Mouse (Mus musculus): ENCODE measurements around the gene Luzp1. TPM values are rescaled to one million over a fixed set of nuclear protein-coding genes. Genes with fewer than 3 reads are reported as not detected.

The Luzp1 gene
- total and polyA plus RNA-seq, 3 experiments, result 4.4 to 37.1 (median 29.3) TPM

DNA sequence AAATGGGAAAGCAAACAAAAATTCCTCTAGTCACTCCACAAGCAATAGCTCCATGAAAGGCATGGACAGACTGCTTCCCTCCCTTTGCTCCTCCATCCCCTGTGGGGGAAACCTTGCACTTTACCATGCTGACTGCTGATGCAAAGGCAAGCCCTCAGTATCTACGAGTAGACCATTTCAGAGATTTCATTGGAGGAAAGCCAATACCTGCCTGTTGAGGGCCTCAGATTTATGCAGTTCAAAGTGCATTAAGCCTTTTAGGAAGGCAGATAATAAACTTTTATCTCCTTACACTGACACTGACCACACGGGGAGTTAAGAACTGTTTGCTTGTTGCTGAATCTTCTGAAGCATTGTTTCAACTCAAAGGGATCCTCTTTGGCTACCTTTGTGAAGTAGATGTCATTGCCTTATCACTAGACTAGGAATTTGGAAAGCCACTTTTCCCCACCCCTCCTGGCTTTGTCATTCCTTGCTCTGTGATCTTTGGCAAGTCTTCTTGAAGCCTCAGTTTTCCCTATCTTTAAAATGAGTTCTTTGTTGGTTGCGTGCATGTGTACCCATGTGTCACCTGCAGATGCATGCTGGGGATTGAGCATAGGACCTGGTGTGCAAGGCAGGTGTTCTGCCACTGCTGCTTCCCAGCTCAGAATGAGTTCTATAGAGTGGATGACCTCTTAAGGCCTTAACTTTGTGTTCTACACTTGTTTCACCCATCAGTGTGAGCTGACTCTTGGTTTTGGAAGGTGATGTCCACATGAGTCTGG is 76.9 kb downstream of the Luzp1 start:
- DNase-seq, result no peak

DNA sequence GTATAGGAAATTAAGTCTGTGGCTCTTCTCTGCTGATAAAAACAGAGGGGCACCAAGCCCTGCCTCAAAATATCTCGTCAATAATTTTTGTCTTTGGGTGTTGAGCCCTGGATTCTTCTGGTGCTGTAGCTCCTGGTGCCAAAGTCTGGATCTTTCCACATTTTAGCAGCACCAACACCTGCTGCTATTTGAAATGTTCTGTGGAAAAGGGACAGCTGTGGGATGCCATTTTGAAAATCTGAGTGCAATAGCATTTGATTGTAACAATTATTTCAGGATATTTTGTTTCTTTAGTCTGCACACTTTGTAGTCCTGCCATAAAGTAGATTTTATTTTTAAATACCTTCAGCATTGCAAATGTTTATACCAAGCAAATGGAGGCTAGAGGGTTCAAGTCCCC is 78.2 kb downstream of the Luzp1 start:
- DNase-seq, result no peak

DNA sequence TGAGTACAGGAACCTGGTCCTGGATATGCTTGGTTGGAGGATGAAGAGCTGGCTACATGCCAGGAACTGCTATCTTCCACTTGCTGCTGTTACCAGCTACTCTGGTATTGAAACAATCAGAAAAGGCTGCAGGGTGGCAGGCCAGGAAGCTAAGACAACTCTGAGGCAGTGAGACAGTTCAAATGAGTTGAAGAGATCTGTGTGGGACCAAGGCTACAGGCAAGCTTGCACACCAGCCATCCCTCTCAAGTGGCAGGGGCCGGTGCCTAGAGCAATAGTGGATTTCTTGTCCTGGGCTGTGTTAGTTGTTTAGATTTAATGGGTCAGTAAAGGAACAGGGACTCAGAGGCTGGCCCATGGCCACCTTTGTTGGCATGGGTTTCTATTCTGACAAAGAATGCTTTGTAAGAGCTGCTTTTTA is 78.8 kb downstream of the Luzp1 start:
- no peak for DNase-seq

DNA sequence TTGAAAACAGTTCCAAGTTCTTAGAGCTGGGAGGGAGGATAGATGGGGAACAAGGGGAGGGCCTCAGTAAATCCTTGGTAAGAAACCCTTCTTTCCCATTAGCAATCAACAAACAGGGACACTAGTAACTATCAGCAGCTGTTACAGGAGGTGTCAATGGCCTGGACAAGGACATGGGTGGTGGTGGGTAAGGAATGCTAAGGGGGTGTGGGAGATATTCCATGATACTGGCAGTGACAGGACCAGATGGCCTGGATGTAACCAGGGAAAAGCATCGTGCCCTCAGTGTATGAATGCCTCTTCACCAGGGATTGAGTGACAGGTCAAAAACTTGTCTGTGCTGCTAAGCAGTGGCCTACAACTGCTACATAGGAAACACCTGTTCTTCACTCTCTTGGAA is 83.5 kb downstream of the Luzp1 start:
- no peak for DNase-seq

DNA sequence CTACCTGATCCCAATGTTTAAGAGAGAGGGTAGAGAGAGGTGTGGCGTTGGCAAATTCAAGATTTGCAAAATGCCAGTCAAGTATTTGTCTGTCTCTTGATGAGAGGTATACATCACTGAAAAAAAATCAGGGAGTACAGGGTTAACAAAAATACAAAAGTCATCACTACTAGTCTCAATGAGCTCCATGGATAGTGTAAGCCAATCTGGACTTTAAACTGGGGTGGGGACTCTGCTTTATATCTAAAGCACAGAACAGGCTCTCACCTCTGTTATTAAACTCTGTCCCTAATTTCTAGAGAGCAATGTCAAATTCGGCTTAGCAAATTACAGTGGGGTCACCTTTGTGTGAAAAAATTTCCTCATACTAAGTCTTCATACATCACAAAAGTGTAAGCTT is 88.1 kb downstream of the Luzp1 start:
- no peak for DNase-seq

DNA sequence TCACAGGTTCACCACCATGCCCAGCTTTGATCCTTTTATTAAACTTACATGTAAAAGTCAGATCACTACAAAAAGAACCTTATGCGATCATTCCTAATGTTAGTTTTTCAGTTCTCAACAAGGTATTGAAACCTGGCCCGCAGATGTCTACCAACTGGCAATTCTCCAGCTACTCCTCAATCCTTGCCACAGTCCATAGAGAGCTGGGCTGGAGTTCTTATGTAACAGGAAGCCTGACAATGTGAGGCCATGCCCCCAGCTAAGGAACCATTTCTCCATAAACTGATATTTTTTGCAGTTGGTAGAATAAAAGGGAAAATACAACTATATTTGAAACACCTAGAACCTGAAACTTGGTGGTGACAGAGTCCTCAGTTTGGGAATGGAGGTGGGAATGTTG is 90.1 kb downstream of the Luzp1 start:
- no peak for DNase-seq

DNA sequence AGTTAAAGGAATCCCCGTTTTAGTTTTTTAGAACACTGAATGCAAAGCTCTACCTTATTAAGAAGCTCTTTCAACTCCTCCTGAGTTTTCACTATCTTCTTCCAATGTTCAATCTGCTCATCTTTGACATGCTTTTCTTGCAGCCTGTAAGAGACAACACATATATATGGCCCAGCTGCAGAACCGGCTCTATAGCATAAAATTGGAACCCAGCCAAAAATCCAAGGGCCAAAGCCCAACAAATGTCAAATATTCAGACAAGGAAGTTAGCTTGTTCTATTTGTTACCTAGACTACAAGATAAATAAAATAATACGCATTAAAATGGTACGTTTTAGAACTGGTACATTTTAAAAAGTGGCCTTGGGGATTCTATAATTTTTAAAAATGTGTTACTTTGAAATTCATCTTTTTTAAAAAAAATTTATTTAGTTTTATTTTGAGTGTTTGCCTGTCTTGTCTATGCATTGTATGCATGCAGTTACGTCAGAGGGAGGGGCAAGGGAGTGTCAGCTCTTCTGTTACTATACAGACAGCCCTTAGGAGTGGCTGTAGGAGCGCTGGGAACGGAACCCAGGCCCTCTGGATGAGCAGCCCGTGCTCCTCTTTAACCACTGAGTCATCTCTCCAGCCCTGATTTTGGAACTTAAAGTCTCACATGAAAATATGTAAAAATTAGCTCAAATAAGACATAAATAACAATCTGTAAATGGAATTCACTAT is 90.9 kb downstream of the Luzp1 start:
- no peak for DNase-seq

DNA sequence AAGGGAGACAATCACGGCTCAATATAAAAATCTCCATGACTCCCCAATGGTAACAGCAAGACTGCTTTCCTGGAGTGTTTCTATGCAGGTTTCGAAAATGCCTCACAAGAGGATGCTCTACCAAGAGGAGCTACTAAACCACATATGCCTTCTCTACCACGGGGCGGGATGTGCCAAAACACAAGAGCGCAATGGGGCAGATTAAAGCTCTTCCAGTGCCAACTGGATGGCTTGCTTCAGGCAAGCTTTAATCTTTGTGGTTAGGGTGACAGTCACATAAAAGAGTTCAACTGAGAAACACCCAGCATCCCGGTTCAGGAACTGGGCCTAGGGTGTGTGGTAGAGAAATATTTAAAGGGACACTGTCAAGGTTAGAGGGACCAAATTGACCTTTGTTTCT is 93.2 kb downstream of the Luzp1 start:
- DNase-seq, result no peak

DNA sequence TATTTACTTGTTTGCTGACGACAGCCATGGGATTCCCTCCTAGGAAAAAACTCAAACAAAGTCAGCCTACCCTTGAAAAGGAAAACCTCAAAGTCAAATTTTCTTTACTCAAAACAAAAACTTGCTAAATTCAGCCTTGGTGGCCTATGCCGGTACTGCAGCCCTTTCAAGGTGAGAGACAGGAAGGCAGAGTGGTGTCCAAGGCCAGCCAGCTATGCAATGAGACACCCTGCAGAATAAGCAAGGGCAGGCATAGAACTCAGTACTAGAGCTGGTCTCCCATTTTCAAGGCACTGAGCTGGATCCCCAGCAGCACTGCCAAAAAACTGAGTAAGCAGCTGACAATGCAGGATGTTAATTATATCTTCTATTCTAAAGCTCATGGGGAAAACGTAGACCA is 99.1 kb downstream of the Luzp1 start:
- peak; percentile 84 for DNase-seq

DNA sequence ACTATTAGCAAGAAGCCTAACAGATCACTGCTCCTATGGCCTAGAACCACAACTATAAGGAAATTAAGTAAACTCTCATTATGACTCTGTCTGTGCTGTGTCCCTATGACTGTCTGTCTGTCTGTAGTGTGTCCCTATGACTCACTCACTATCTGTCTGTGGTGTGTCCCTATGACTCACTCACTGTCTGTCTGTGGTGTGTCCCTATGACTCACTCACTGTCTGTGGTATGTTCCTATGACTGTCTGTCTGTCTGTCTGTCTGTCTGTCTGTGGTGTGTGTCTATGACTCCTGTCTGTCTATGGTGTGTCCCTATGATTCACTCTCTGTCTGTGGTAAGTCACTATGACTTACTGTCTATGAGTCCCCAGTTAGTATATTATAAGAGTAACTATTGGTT is 100.4 kb downstream of the Luzp1 start:
- DNase-seq, result peak; percentile 55

DNA sequence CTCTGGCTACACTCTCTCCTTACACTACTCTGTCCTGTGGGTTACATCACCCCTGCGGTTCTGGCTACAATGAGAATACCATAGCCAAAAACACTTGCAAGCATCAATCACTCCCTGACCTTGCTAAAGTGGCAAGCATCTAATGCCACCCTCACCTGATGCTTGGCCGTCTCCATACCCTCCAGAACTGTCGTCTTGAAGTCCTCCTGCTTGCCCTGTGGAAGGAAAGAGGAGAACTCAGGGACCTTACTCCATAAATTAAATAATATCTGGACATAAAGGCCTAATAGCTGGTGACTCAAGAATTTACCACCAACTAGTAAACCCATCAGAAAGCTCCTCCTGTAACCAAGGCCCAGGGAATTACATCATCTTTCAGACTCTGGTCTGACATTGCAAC is 112.3 kb downstream of the Luzp1 start:
- peak; percentile 63 for DNase-seq

DNA sequence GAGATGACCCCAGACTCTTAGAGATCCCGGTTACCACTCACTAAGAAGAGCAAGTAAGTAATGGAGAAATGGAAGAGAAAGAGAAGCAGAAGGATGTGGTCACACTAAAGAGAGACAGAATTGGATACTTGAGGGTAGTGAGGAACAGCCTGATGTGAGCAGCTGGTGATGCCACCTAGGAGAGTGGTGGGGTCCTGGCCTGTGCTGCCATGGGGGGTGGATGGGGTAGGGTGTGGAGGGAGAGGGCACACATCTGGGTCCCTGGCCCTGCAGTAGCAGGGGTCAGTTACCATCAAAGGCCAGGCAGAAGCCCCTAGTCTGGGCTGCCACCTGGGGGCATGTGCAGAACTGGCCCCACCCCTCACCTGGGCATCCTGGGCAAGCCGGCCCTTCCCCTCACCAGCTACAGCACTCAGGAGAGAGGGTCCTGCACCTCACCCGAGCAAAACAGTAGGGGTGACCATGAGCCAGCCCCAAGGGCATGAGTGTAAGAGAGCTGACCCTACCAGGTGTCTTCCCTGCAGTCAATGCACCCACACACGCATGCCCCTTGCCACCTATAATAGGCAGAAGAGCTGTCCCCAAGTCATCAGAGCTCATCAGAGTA is 117.8 kb downstream of the Luzp1 start:
- no peak for DNase-seq

DNA sequence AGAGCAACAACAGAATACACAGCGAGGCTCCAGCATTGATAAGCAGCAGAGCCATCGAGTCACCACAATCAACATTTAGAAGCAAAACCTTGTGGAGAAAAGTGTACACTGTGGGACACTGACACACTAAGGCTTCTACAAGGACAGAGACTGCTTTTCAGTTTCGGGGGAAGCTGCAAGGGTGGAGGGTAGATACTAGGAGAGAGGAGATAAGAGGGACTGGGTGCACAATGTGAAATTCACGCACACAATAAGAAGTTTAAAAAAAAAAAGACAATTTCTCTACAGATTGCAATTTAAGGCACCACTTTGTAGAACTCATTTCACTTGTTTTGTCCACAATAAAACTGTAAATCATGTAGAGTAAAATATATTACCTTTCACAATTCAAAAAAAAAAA is 118.4 kb downstream of the Luzp1 start:
- DNase-seq, result no peak

DNA sequence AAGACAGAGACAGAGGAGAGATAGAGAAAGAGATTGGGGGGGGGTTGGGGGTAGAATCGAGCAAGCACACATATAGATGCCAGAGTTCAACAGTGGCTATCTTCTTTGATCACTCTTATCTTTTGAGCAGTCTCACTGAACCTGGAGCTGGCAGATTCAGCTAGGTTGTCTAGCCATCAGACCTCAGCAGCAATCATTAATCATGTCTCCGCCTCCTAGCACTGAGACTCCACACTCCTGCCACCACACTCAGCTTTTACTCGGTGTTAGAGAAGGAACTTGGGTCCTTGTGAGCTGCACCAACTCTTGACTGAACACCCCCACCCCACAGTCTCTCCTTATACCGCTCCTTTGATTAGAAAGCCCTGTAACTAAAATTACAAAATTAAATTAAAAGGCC is 122.5 kb downstream of the Luzp1 start:
- no peak for DNase-seq

DNA sequence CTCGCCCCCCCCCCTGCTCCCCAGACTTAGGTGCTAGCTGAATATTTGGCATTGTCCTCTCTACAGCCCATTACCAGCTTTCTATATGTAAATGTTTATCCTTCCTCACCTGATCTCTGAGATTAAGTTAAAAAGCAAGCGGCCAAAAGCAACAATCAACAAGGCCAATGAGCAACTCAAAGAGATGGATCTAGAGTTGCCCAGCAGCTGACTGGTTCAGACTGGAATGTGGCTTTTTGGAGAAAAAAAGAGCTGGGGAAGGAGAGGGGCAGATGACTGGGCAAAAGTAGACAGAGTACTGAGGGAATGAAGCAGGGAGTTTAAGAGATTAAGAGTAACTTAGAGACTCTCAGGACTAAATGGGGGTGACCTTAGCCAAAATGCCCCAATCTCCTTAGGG is 124.4 kb downstream of the Luzp1 start:
- peak; percentile 22 for DNase-seq

DNA sequence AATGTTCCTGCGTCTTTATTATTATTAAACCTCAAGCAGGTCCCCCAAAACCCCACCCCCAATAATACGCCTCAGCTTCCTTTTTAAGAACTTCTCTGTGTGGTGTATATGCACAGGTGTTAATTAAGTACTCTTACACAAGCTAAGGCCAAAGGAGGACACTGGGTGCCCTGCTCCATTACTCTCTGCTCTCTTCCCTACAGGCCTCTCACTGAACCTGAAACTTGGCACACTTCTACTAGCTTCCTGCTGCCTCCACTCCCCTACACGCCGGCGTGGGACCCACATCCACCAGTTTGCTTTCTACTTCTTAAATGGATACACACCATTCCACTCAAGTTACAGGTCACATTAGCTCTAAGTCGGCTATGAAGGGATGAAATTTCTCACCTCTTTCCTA is 125.7 kb downstream of the Luzp1 start:
- DNase-seq, result no peak

DNA sequence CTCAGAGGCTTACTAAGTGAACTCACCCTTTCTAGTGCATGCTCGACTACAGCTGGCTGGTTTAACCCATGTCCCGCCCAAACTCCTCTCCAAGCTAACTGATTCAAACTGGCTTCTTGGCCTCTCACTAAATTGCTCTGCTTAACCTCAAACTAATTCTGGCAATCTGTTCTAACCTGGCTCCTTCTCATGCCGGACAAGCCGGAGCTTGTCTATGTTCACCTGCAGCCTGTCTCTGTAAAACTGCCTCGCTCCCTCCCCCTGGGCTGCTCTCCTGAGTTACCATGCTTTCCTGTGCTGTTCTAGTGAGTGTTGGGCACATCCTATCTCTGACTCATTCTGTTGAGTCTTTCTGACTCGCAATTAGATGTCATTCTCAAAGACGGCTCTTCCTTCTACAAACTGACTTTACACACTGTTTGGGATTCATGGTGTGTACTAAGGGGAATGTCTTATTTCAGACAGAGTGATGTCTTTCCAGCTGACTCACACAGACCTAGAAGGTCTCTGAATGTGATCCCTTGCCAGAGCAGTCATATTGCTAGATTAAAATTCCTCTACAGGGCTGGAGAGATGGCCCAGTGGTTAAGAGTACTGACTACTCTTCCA is 128.8 kb downstream of the Luzp1 start:
- DNase-seq, result peak; percentile 35

DNA sequence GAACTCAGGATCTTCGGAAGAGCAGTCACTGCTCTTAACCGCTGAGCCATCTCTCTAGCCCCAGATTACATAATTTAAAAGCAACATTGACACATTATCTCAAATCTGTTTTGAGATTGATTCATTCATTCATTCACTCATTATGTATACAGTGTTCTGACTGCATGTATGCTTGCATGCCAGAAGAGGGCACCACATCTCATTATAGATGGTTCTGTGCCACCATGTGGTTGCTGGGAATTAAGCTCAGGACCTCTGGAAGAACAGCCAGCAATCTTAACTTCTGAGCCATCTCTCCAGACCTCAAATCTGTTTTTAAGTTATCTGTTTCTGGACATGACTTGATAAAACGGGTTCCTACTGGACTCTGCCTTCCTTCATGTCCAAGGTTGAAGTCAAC is 130.3 kb downstream of the Luzp1 start:
- DNase-seq, result no peak

DNA sequence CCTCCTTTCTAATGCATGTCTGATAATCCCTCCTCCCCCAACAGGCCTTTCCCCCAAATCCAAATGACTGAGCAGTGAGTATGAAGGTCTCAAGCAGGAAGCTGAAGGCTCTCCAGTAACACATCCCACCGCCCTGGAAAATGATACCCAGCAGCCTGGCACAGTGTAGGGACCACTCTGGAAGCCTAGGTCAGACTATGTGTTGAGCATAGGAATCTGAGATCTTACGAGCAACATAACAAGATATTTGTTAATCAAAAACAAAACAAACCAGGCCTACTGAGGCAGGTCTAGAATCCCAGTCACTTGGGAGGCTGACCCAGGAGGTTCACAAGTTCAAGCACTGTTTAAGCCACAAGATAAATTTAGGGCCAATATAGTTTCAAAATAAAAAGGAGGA is 131.0 kb downstream of the Luzp1 start:
- DNase-seq, result no peak

DNA sequence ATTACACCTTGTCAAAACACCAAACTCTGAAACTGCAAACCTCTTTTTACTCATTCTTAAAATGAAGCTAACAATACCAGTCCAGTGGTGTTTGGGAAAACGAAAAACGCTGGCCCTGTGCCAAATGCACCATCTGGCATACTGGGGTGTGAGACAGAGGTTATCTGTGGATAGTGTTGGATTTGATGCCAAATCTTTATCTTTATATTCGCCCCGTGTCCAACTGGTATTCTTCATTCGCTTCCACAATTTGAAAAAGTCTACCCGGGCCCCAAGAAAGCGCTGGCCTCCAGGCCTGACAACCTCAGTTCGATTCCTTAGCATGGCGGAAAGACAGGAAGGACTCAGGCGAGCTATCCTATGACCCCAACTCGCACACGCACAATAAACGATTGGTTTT is 131.9 kb downstream of the Luzp1 start:
- peak; percentile 47 for DNase-seq

DNA sequence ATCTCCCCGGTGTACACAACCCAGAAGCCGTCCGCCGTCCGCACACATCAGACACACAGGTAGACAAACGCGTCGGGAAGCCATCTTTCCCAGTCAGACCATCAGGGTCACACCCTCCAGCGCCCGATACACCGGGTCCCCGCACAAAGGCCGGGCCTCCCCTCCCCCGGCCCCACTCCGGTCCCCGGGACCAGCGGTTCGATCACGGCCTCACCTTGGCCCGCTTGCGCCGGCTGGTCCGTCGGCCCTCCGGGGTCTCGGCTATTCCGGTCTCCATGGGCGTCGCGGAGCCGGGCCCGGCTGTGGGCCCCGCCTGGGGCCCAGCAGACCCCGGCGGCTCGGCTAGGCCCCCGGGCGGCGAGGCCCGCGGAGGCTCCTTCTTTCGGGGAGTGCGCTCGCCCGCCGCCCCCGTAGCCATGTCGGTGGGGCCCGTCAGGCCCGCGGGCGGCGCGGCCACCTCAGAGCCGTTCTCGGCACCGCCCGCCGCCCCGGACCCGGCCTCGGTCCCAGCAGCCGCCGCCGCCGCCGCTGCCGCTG is 132.5 kb downstream of the Luzp1 start:
- peak; percentile 75 for DNase-seq

DNA sequence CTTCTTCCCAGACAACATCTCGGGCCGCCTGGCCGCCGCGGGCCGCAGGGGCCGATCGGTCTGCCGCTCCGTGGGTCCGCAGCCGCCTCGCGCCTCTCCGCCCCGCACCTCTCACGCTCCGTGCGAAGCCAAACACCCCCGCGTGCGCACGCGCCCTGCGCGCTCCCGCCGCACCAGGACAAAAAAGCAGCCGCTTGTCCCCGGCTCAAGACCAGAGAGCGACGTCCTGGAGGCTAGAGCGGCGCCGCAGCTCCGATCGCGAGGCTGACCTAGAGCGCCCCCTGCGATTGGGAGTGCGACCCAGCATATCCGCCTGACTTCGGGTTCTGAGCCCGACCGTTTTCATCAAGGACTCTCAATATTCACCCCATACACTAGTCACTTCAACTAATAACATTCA is 133.0 kb downstream of the Luzp1 start, which contains the start of gene Kdm1a:
Kdm1a (minus strand) TSS at position 156 of the 400 bp plus-strand sequence.
- peak; percentile 96 for DNase-seq
